Comparison of ENCODE assay signal across 18 mouse cellular contexts in the genomic region with DNA sequence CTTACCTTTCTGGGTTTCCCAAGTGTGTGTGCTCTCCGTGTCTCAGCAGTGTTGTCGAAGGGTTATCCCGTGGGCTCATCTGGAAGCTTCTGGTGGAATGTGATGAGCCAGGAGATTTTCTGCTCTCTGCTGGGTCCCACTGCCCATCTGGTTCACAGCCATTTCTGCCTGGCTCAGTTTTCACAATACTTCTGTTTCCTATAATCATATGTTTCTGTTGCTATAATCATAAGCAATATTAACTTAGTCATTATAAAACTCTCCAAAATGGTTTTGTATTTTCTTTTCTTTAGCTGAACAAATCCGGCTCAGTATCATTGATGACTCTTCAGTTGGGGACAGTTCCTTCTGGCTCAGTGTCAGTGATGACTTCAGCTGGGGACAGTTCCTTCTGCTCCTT. TPM values are rescaled to one million over a fixed set of nuclear protein-coding genes. Genes with fewer than 3 reads are reported as not detected.
DNase-seq lines count a peak whose midpoint lies in the region; ATAC-seq and TF ChIP-seq lines count a peak whose summit lies in the region.
"Had no signal": no experiment of that assay in that cellular context is flagged by ENCODE, and none has a peak within 500 bp of the region (broad histone marks: within the 10 kb centered on the region; RNA-seq: fewer than 3 reads in every experiment).

A gene (minus strand): TSS at position 101 of the 400 bp plus-strand sequence.

- 69% methylated on average over 4 of the region's 4 CpGs for WGBS in forebrain, postnatal 0 days
- WGBS in forebrain, embryonic 15.5 days, result 69% methylated on average over 4 of the region's 4 CpGs
- WGBS in kidney, adult 2 months, result 50% methylated on average over 4 of the region's 4 CpGs
- WGBS in lung, embryonic 15.5 days, result 39% methylated on average over 4 of the region's 4 CpGs
- WGBS in embryonic facial prominence, embryonic 14.5 days, result 24% methylated on average over 4 of the region's 4 CpGs

- H3K4me2 ChIP-seq in forebrain, postnatal 0 days (ENCODE audit: low read depth), result no peak within 1 kb of the TSS
- no peak within 1 kb of the TSS for H3K4me2 ChIP-seq in forebrain, embryonic 15.5 days (replicated peaks)
- H3K4me2 ChIP-seq in lung, embryonic 15.5 days, result no peak within 1 kb of the TSS; the same call in 1 of the 2 replicates
- peak within 1 kb of the TSS; percentile 35; the same call in 1 of the 2 replicates for H3K4me2 ChIP-seq in embryonic facial prominence, embryonic 14.5 days (ENCODE audit: low read depth, low read length)
- H3K4me2 ChIP-seq: heart, embryonic 15.5 days; midbrain, embryonic 11.5 days had no signal

- no peaks in the 10 kb centered on the region for H3K9me3 ChIP-seq in forebrain, postnatal 0 days (ENCODE audit: low read length)
- H3K9me3 ChIP-seq in forebrain, embryonic 15.5 days, result no peaks in the 10 kb centered on the region
- H3K9me3 ChIP-seq in lung, embryonic 15.5 days, result no peaks in the 10 kb centered on the region
- H3K9me3 ChIP-seq in embryonic facial prominence, embryonic 14.5 days (ENCODE audit: control insufficient read depth, low read length), result no peaks in the 10 kb centered on the region
- H3K9me3 ChIP-seq: forebrain, embryonic 10.5 days; heart, embryonic 15.5 days had no signal

- ATAC-seq in forebrain, postnatal 0 days, result no peak
- ATAC-seq in forebrain, embryonic 15.5 days (replicated peaks), result no peak
- ATAC-seq in lung, embryonic 15.5 days (ENCODE audit: borderline replicate concordance, extremely low read depth, low FRiP score, low TSS enrichment), result no peak
- no peak for ATAC-seq in embryonic facial prominence, embryonic 14.5 days (ENCODE audit: low read depth)

- no peaks in the 10 kb centered on the region for H3K4me1 ChIP-seq in forebrain, postnatal 0 days (ENCODE audit: insufficient read depth)
- no peaks in the 10 kb centered on the region for H3K4me1 ChIP-seq in forebrain, embryonic 15.5 days
- H3K4me1 ChIP-seq in kidney, adult 2 months (ENCODE audit: control insufficient read depth, insufficient read depth, low read length), result no peaks in the 10 kb centered on the region
- no peaks in the 10 kb centered on the region for H3K4me1 ChIP-seq in lung, embryonic 15.5 days
- H3K4me1 ChIP-seq in embryonic facial prominence, embryonic 14.5 days (ENCODE audit: control insufficient read depth, insufficient read depth, low read length), result no peaks in the 10 kb centered on the region
- H3K4me1 ChIP-seq: forebrain, embryonic 10.5 days; heart, embryonic 15.5 days had no signal

- 0 out of 2 replicates have a peak within 1 kb of the TSS, but pooled peaks have one; percentile 7 for H3K4me3 ChIP-seq in forebrain, postnatal 0 days (ENCODE audit: low read depth, low read length)
- H3K4me3 ChIP-seq in forebrain, embryonic 15.5 days, result no peak within 1 kb of the TSS
- H3K4me3 ChIP-seq in kidney, adult 2 months (ENCODE audit: insufficient read depth, low read depth, low read length), result peak within 1 kb of the TSS; percentile 35
- H3K4me3 ChIP-seq in lung, embryonic 15.5 days, result peak within 1 kb of the TSS; percentile 16
- H3K4me3 ChIP-seq in embryonic facial prominence, embryonic 14.5 days (ENCODE audit: low read depth, low read length), result peak within 1 kb of the TSS; percentile 21; the same call in 1 of the 2 replicates
- H3K4me3 ChIP-seq: forebrain, embryonic 10.5 days; heart, embryonic 15.5 days had no signal

- no peak within 1 kb of the TSS for H3K9ac ChIP-seq in forebrain, postnatal 0 days
- H3K9ac ChIP-seq in forebrain, embryonic 15.5 days (replicated peaks), result no peak within 1 kb of the TSS
- H3K9ac ChIP-seq in lung, embryonic 15.5 days, result no peak within 1 kb of the TSS
- H3K9ac ChIP-seq in embryonic facial prominence, embryonic 14.5 days (ENCODE audit: low read depth, low read length), result no peak within 1 kb of the TSS
- H3K9ac ChIP-seq: heart, embryonic 15.5 days had no signal

- no peak for TF ChIP-seq POLR2A in kidney, adult 2 months (IDR thresholded peaks at IDR 0.05; ENCODE audit: low read depth, low read length)

- H3K36me3 ChIP-seq in forebrain, postnatal 0 days (ENCODE audit: insufficient read depth), result no peaks in the 10 kb centered on the region
- no peaks in the 10 kb centered on the region for H3K36me3 ChIP-seq in forebrain, embryonic 15.5 days
- H3K36me3 ChIP-seq in kidney, adult 2 months (ENCODE audit: control insufficient read depth, insufficient read depth, low read length), result no peaks in the 10 kb centered on the region
- H3K36me3 ChIP-seq in lung, embryonic 15.5 days, result no peaks in the 10 kb centered on the region
- H3K36me3 ChIP-seq in embryonic facial prominence, embryonic 14.5 days (ENCODE audit: control insufficient read depth, insufficient read depth, low read length), result no peaks in the 10 kb centered on the region
- H3K36me3 ChIP-seq: forebrain, embryonic 10.5 days; heart, embryonic 15.5 days had no signal

- no peak for DNase-seq in forebrain, postnatal 0 days
- DNase-seq in kidney, adult 2 months, result no peak
- DNase-seq in kidney, postnatal 10 days, result no peak
- DNase-seq in lung, postnatal 10 days, result no peak
- DNase-seq in embryonic facial prominence, embryonic 14.5 days (ENCODE audit: low spot score), result no peak
- DNase-seq in gastrocnemius, postnatal 36 days, result no peak
- DNase-seq: adrenal gland, postnatal 36 days; cerebellum, postnatal 14 days; heart, adult 18-20 months; lung, postnatal 14 days; right cerebral cortex, postnatal 14 days; thymus, postnatal 36 days had no signal

- intact Hi-C loops in gastrocnemius, postnatal 36 days (cut with DNase I), result loop anchor here (5.0 kb wide), 1 partner anchor 732 kb away; no protein-coding TSS in a partner anchor

- H3K27ac ChIP-seq in forebrain, postnatal 0 days (ENCODE audit: low read depth, low read length), result no peak within 1 kb of the TSS
- H3K27ac ChIP-seq in forebrain, embryonic 15.5 days (replicated peaks), result no peak within 1 kb of the TSS
- H3K27ac ChIP-seq in kidney, adult 2 months (ENCODE audit: insufficient read depth, low read depth, low read length), result no peak within 1 kb of the TSS
- H3K27ac ChIP-seq in lung, embryonic 15.5 days, result no peak within 1 kb of the TSS
- no peak within 1 kb of the TSS for H3K27ac ChIP-seq in embryonic facial prominence, embryonic 14.5 days (replicated peaks; ENCODE audit: low read depth, low read length)
- H3K27ac ChIP-seq: forebrain, embryonic 10.5 days; heart, embryonic 15.5 days had no signal

- H3K27me3 ChIP-seq in forebrain, postnatal 0 days (ENCODE audit: insufficient read depth, low read length), result no peaks in the 10 kb centered on the region; the same call in none of the 2 replicates
- H3K27me3 ChIP-seq in forebrain, embryonic 15.5 days, result peaks cover 2% of the 10 kb centered on the region; the same call in 1 of the 2 replicates
- no peaks in the 10 kb centered on the region for H3K27me3 ChIP-seq in kidney, adult 2 months (replicated peaks; ENCODE audit: control insufficient read depth, insufficient read depth, low read length)
- 0 out of 2 replicates have a peak, but pooled peaks cover 5% of the 10 kb centered on the region for H3K27me3 ChIP-seq in lung, embryonic 15.5 days
- no peaks in the 10 kb centered on the region; the same call in 1 of the 2 replicates for H3K27me3 ChIP-seq in embryonic facial prominence, embryonic 14.5 days (replicated peaks; ENCODE audit: control insufficient read depth, insufficient read depth, low read length)
- H3K27me3 ChIP-seq: heart, embryonic 15.5 days had no signal

- TF ChIP-seq CTCF in forebrain, postnatal 0 days (IDR thresholded peaks at IDR 0.05; ENCODE audit: low read depth), result no peak
- TF ChIP-seq CTCF in kidney, adult 2 months (conservative IDR thresholded peaks at IDR 0.05; ENCODE audit: insufficient read depth, insufficient read length, low read depth, low read length), result no peak

RNA-seq across cellular contexts. Expression of the gene that starts here (rescaled TPM):
- total RNA-seq in forebrain, postnatal 0 days (2014; rRNA removed), result 2.7 and 2.8 TPM in 2 replicates
- polyA plus RNA-seq in forebrain, postnatal 0 days (2015; fragmentation: Nextera tagmentation; extraction: Ambion mirVana), result 1.5 TPM in 2 replicates
- polyA plus RNA-seq in forebrain, embryonic 15.5 days (2015; fragmentation: Nextera tagmentation; extraction: Ambion mirVana), result 0.18 TPM in 1 of 2 replicates, not detected in the other
- polyA plus RNA-seq in kidney, adult 2 months (2012; rRNA removed), result 0.59 and 0.81 TPM in 2 replicates
- polyA plus RNA-seq in lung, embryonic 15.5 days (2015; fragmentation: Nextera tagmentation; extraction: Ambion mirVana), result 2.5 and 2.9 TPM in 2 replicates
- polyA plus RNA-seq in embryonic facial prominence, embryonic 14.5 days (2014; fragmentation: Nextera tagmentation; extraction: Ambion mirVana), result 2.5 and 2.8 TPM in 2 replicates
- total RNA-seq in gastrocnemius, postnatal 36 days (2021), result under 1 TPM; 0.15 to 0.69 TPM
- total RNA-seq: heart, adult 18-20 months; liver, adult 2 months had no signal
- polyA plus RNA-seq: forebrain, embryonic 10.5 days; heart, embryonic 15.5 days; liver, adult 2 months had no signal
